Mouse (Mus musculus) embryonic facial prominence, embryonic 14.5 days (tissue): Measurements from ENCODE around the gene Slc9a3r1. TPM values are rescaled to one million over a fixed set of nuclear protein-coding genes. Genes with fewer than 3 reads are reported as not detected.

Experiments
- ATAC-seq: fragments of 200-750 bp; cut with Nextera tagmentation; 2 replicates; pipeline ENCODE4 v1.8.0; 2017; ENCODE audit warnings: low read depth, moderate number of reproducible peaks, moderate TSS enrichment
- DNase-seq: peaks from one replicate; pipeline ENCODE4 v3.0.0-alpha.2; 2015; ENCODE audit warnings: low spot score
- H3K27ac ChIP-seq: fragments of 300-500 bp; sonication (generic); replicated peaks from 2 replicates; pipeline ENCODE4 v1.5.1; 2014; ENCODE audit warnings: low read depth, mild to moderate bottlenecking, low read length, moderate library complexity
- H3K27me3 ChIP-seq: fragments of 300-500 bp; sonication (generic); replicated peaks from 2 replicates; pipeline ENCODE4 v1.6.1; 2014; ENCODE audit warnings: low read length; ENCODE audit not compliant: control insufficient read depth, insufficient read depth
- H3K36me3 ChIP-seq: fragments of 300-500 bp; sonication (generic); 2 replicates; pipeline ENCODE4 v1.6.1; 2014; ENCODE audit warnings: low read length, mixed read lengths; ENCODE audit not compliant: control insufficient read depth, insufficient read depth
- H3K4me1 ChIP-seq: fragments of 300-500 bp; sonication (generic); 2 replicates; pipeline ENCODE4 v1.6.1; 2014; ENCODE audit warnings: antibody characterized with exemption, low read length; ENCODE audit not compliant: control insufficient read depth, insufficient read depth
- H3K4me2 ChIP-seq: fragments of 300-500 bp; sonication (generic); 2 replicates; pipeline ENCODE4 v1.6.1; 2014; ENCODE audit warnings: low read depth, mild to moderate bottlenecking, low read length, moderate library complexity, mixed read lengths
- H3K4me3 ChIP-seq: fragments of 300-500 bp; sonication (generic); 2 replicates; pipeline ENCODE4 v1.5.1; 2014; ENCODE audit warnings: low read depth, mild to moderate bottlenecking, low read length
- H3K9ac ChIP-seq: fragments of 300-500 bp; sonication (generic); 2 replicates; pipeline ENCODE4 v1.6.1; 2014; ENCODE audit warnings: low read depth, mild to moderate bottlenecking, low read length, moderate library complexity, mixed read lengths
- H3K9me3 ChIP-seq: fragments of 300-500 bp; sonication (generic); 2 replicates; pipeline ENCODE4 v1.6.1; 2016; ENCODE audit warnings: low read length; ENCODE audit not compliant: control insufficient read depth
- WGBS: fragments of 180-500 bp; shearing (Covaris S2); extraction: QIAGEN DNeasy Blood & Tissue Kit; methylation state at CpG from one replicate; pipeline ENCODE4 v1.1.7; 2014; 5-methylcytosine and 5-hydroxymethylcytosine counted together
- polyA plus RNA-seq: library from polyadenylated mRNA; unstranded; fragments of >200 nt; fragmentation: Nextera tagmentation; extraction: Ambion mirVana; gene quantifications from 2 replicates; pipeline ENCODE4 v1.2.1, GENCODE M21; 2014

Slc9a3r1 gene
- polyA plus RNA-seq, 1 experiment from 2014 or later, result 43.5 TPM

DNA sequence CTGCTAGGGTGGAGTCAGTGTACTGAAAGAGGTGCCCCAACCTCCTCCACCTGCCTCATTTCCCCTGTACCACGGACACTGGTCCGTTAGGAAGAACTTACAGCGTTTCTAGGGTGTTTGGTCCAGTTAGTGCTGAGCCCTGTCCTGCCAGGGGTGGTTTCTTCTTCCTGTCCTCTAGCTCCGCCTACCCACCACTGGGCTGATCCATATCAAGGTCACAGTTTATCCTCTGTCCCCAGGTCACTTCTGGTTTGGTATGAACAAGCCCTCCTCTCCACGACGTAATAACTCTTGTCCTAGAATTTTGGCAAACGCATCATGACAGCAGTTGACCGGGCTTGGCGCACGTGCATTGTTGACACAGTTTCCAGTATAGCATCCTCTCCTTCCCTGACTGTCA is 56.5 kb downstream of the Slc9a3r1 start:
- Histone ChIP-seq H3K27me3 (peaks cover 3% of the 10 kb centered on the region; the same call in 1 of the 2 replicates), H3K9ac (no peak overlapping the region), H3K4me2 (no peak overlapping the region), H3K9me3 (no peaks in the 10 kb centered on the region), H3K36me3 (no peaks in the 10 kb centered on the region), H3K4me3 (no peak overlapping the region), H3K27ac (no peak overlapping the region), H3K4me1 (peaks cover 10% of the 10 kb centered on the region; the same call in 1 of the 2 replicates)
- no peak for ATAC-seq
- DNase-seq, result no peak
- WGBS, result 89% methylated on average over 10 of the region's 10 CpGs

GRCm38 (mm10) chr11:115222077-115222476 is 58.9 kb downstream of the Slc9a3r1 start:
- H3K27me3 ChIP-seq, result peaks cover 3% of the 10 kb centered on the region; the same call in 1 of the 2 replicates
- H3K4me1 ChIP-seq, result peaks cover 14% of the 10 kb centered on the region; the same call in 1 of the 2 replicates
- WGBS, result 26% methylated on average over 12 of the region's 12 CpGs
- no peaks in the 10 kb centered on the region for H3K9me3 ChIP-seq
- no peak overlapping the region for H3K9ac ChIP-seq
- H3K4me2 ChIP-seq, result no peak overlapping the region
- no peak for ATAC-seq
- no peak overlapping the region for H3K4me3 ChIP-seq
- no peaks in the 10 kb centered on the region for H3K36me3 ChIP-seq
- H3K27ac ChIP-seq, result no peak overlapping the region
- peak; percentile 62 for DNase-seq

DNA sequence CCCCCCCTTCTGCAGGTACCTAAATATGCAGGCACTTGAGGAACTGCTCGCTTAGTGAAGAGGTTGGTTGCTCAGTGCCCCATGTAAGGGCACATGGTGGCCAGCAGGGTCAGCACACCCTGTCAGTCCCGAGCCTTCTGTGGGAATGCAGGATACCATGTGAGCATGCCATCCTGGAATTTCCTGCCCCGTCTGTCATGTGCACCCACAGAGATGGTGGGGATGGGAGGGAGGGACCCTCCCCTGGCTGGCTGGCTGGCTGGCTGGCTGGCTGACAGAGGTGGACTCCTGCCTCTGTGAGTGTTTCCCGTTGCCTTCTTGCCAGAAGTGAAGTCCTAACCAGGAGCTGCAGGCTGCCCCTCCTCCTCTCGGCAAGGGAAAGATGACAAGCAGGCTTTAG is 59.4 kb downstream of the Slc9a3r1 start:
- no peaks in the 10 kb centered on the region for H3K9me3 ChIP-seq
- H3K4me1 ChIP-seq, result peaks cover 15% of the 10 kb centered on the region; the same call in 1 of the 2 replicates
- H3K27ac ChIP-seq, result no peak overlapping the region
- no peak overlapping the region for H3K4me2 ChIP-seq
- no peak overlapping the region for H3K4me3 ChIP-seq
- 33% methylated on average over 5 of the region's 5 CpGs for WGBS
- no peak for ATAC-seq
- no peak overlapping the region for H3K9ac ChIP-seq
- no peak for DNase-seq
- H3K27me3 ChIP-seq, result peaks cover 3% of the 10 kb centered on the region; the same call in 1 of the 2 replicates
- H3K36me3 ChIP-seq, result no peaks in the 10 kb centered on the region

- DNase-seq (no peak), ATAC-seq (no peak)
- Histone ChIP-seq H3K4me1 (peaks cover 15% of the 10 kb centered on the region; the same call in 1 of the 2 replicates), H3K4me2 (no peak overlapping the region), H3K9me3 (no peaks in the 10 kb centered on the region), H3K36me3 (no peaks in the 10 kb centered on the region), H3K27me3 (peaks cover under 1% of the 10 kb centered on the region; the same call in 1 of the 2 replicates), H3K4me3 (no peak overlapping the region), H3K9ac (no peak overlapping the region), H3K27ac (no peak overlapping the region)
- 70% methylated on average over 11 of the region's 11 CpGs for WGBS
Observed at GRCm38 (mm10) chr11:115223451-115223850, 60.3 kb downstream of the Slc9a3r1 start.

GRCm38 (mm10) chr11:115223877-115224276 is 60.7 kb downstream of the Slc9a3r1 start:
- no peak for ATAC-seq
- 66% methylated on average over 6 of the region's 6 CpGs for WGBS
- peaks cover 15% of the 10 kb centered on the region; the same call in 1 of the 2 replicates for H3K4me1 ChIP-seq
- DNase-seq, result no peak
- peak overlapping the region; percentile 14; the same call in 1 of the 2 replicates for H3K9ac ChIP-seq
- no peaks in the 10 kb centered on the region for H3K36me3 ChIP-seq
- H3K27me3 ChIP-seq, result no peaks in the 10 kb centered on the region; the same call in 1 of the 2 replicates
- H3K4me3 ChIP-seq, result no peak overlapping the region
- H3K9me3 ChIP-seq, result no peaks in the 10 kb centered on the region
- no peak overlapping the region for H3K27ac ChIP-seq
- H3K4me2 ChIP-seq, result no peak overlapping the region

DNA sequence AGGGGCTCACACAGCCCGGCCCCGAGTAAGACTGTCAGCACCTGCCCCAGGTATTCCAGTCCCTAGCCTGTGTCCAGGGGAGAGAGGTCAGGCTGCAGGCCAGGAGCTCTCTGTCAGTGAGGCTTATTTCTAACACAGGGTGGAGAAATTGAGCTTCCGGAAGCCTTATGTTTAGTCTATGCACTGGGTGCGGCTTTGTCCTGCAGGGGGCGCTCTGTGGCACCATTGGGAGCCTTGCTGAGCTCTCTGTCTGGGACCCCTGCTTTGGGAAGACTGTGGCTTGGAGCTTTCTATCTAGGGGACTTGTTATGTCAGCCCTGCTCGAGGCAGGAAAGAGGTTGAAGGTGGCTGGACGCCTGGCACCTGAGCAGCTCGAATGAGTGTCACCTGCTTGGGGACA is 61.7 kb downstream of the Slc9a3r1 start:
- no peaks in the 10 kb centered on the region for H3K9me3 ChIP-seq
- DNase-seq (peak; percentile 32), ATAC-seq (no peak)
- peaks cover 15% of the 10 kb centered on the region; the same call in 1 of the 2 replicates for H3K4me1 ChIP-seq
- H3K4me3 ChIP-seq, result no peak overlapping the region
- H3K36me3 ChIP-seq, result no peaks in the 10 kb centered on the region
- no peak overlapping the region for H3K9ac ChIP-seq
- no peaks in the 10 kb centered on the region; the same call in 1 of the 2 replicates for H3K27me3 ChIP-seq
- WGBS, result 47% methylated on average over 8 of the region's 8 CpGs
- H3K4me2 ChIP-seq, result no peak overlapping the region
- H3K27ac ChIP-seq, result no peak overlapping the region

- 80% methylated on average over 6 of the region's 6 CpGs for WGBS
- no peak for DNase-seq
- Histone ChIP-seq H3K27ac (no peak overlapping the region), H3K4me2 (no peak overlapping the region), H3K27me3 (no peaks in the 10 kb centered on the region), H3K4me3 (no peak overlapping the region), H3K4me1 (peaks cover 15% of the 10 kb centered on the region; the same call in 1 of the 2 replicates), H3K9ac (no peak overlapping the region), H3K9me3 (no peaks in the 10 kb centered on the region), H3K36me3 (no peaks in the 10 kb centered on the region)
- ATAC-seq, result no peak
Observed at GRCm38 (mm10) chr11:115225301-115225700, 62.2 kb downstream of the Slc9a3r1 start.

DNA sequence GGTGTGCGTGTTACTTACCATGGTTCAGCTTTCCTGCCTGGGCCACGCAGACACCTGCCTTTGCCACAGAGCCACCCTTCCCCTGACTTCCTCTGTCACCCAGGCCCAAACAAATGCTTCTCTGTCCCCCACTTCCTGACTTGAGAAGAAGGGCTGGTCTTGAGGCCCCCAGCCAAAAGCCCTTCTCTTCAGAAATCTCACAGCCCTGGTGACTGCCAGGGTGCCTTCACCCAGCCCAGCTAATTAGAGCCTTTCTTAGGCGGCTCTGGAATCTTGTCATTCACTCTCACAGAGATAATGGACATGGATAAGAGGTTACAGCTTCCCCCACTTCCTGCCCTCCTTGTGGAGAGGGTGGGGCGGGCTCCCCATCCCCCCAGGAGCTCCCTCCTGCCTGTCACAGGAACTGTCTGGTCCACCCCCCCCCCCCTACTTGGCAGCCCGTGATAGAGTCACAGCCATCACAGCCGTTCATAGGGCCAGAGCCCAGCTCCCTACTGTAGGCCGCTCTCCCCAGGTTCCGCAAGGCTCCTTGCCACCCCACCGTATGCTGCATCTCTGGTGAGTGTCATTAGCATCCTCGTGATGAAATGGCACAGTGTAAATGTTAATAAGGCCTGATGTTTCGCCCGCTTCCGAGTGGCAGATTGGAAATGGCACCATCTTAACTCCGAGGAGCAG is 63.8 kb downstream of the Slc9a3r1 start:
- no peak for ATAC-seq
- Histone ChIP-seq H3K4me2 (no peak overlapping the region), H3K9ac (no peak overlapping the region)

GRCm38 (mm10) chr11:115227640-115228039 is 64.5 kb downstream of the Slc9a3r1 start:
- Histone ChIP-seq H3K9ac (no peak overlapping the region), H3K27me3 (no peaks in the 10 kb centered on the region), H3K4me3 (no peak overlapping the region), H3K4me2 (no peak overlapping the region), H3K36me3 (no peaks in the 10 kb centered on the region), H3K9me3 (no peaks in the 10 kb centered on the region), H3K27ac (no peak overlapping the region), H3K4me1 (peaks cover 17% of the 10 kb centered on the region; the same call in 1 of the 2 replicates)
- 39% methylated on average over 12 of the region's 12 CpGs for WGBS
- DNase-seq (no peak), ATAC-seq (no peak)

More for the DNA sequence above, 63.8 kb downstream of the Slc9a3r1 start:
- H3K4me3 ChIP-seq, result no peak overlapping the region
- no peaks in the 10 kb centered on the region for H3K36me3 ChIP-seq
- peaks cover 21% of the 10 kb centered on the region; the same call in 1 of the 2 replicates for H3K4me1 ChIP-seq
- H3K9me3 ChIP-seq, result no peaks in the 10 kb centered on the region
- WGBS, result 54% methylated on average over 14 of the region's 14 CpGs
- no peak overlapping the region for H3K27ac ChIP-seq
- H3K27me3 ChIP-seq, result no peaks in the 10 kb centered on the region
- DNase-seq, result no peak
